Mouse (Mus musculus) heart, postnatal 0 days (tissue): Measurements from ENCODE around the gene Neu2.

Experiments
- CTCF ChIP-seq: IDR thresholded peaks from 2 replicates; pipeline ENCODE4 v1.5.1; 2016; ENCODE audit warnings: antibody characterized with exemption, control low read depth, low read depth
- EP300 ChIP-seq: IDR thresholded peaks from 2 replicates; pipeline ENCODE4 v1.6.1; 2016; ENCODE audit warnings: antibody characterized with exemption, low read depth

DNA sequence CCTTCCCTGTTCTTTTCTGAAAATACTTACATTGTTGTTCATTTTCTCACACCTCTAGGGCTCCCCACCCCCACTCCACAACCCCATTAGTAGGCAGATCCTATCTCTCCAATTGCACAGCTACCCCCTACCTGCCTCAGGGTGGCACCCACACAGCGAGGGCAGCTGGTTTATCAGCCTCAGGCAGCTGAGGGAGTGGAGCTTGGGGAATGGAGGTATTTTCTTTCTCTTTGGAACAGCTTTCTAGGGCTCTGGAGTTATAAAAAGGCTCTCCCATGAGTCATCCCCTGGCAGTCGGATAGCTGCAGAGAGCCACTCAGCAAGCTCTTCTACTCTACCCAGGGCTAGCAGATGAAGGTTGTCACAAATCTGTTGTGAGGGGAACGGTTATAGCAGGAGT, 84.6 kb downstream of the Neu2 start:
- TF ChIP-seq EP300 (no peak), CTCF (no peak)
